Mouse (Mus musculus): ENCODE data around the gene Kifc3. TPM values are rescaled to one million over a fixed set of nuclear protein-coding genes. Genes with fewer than 3 reads are reported as not detected.

Kifc3 gene
- total RNA-seq, 2 experiments from 2014 or later = 61.4 to 62.0 TPM

GRCm38 (mm10) chr8:95064531-95064930 is 138.1 kb downstream of the Kifc3 start:
- DNase-seq = no peak

GRCm38 (mm10) chr8:95059812-95060533 is 142.6 kb downstream of the Kifc3 start:
- DNase-seq = no peak

- DNase-seq = no peak
Observed at GRCm38 (mm10) chr8:95058661-95059060, 144.0 kb downstream of the Kifc3 start.

- DNase-seq = no peak
Observed at GRCm38 (mm10) chr8:95056414-95056813, 146.2 kb downstream of the Kifc3 start.

GRCm38 (mm10) chr8:95054927-95055510 is 147.6 kb downstream of the Kifc3 start, which contains the start of gene Drc7:
TSS of gene Drc7 (plus strand) at chr8:95055103.
- DNase-seq = no peak

GRCm38 (mm10) chr8:95054438-95054837 is 148.2 kb downstream of the Kifc3 start:
- no peak for DNase-seq

Other genes starting within 250 kb of the Kifc3 start
- gene Adgrg1, start 228.1 kb downstream of the Kifc3 start, total RNA-seq (2021) = 100 to 1,000 TPM in 1 of 2 experiments, 10 to 100 TPM in 1; 79.5 to 104 TPM
- gene Adgrg3, start 185.1 kb downstream of the Kifc3 start, total RNA-seq (2021) = under 1 TPM; 0.17 to 0.66 TPM
- 1 to 10 TPM; 1.1 to 2.7 TPM for gene Drc7, start 147.7 kb downstream of the Kifc3 start, total RNA-seq (2021)
- 10 to 100 TPM; 36.0 to 40.4 TPM for gene Katnb1, start 121.6 kb downstream of the Kifc3 start, total RNA-seq (2021)
- under 1 TPM; 0.66 to 0.95 TPM for gene Cngb1, start 103.8 kb upstream of the Kifc3 start, total RNA-seq (2021)
- gene Tepp, start 107.8 kb upstream of the Kifc3 start, total RNA-seq (2021) = not detected
- gene Zfp319, start 129.1 kb upstream of the Kifc3 start, total RNA-seq (2021) = 10 to 100 TPM; 17.1 to 17.7 TPM
- gene Usb1, start 129.5 kb upstream of the Kifc3 start, total RNA-seq (2021) = 10 to 100 TPM in 1 of 2 experiments, 1 to 10 TPM in 1; 9.8 to 11.7 TPM
- gene Mmp15, start 149.5 kb upstream of the Kifc3 start, total RNA-seq (2021) = 10 to 100 TPM; 16.3 to 17.9 TPM
- gene Cfap20, start 232.1 kb upstream of the Kifc3 start, total RNA-seq (2021) = 10 to 100 TPM; 55.4 to 63.9 TPM